Mouse (Mus musculus): ENCODE measurements around the gene 2900011O08Rik.

The 2900011O08Rik gene

DNA sequence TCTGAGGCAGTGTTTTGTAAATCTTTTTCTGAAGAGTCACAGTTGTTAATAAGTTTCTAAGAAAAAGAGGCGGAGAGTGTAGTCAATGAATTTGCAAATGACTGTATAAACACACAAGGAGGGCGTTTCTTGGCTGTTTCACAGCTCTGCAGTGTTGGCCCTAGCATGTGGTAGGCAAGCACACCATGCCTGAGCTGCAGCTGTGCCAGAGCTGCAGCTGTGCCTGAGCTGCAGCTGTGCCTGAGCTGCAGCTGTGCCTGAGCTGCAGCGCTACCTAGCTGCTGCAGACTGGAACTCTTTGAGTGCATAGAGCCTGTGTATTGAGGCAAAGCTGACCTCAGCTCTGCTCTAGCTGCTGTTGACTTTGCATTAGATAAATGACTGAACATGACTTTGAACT lies 17.8 kb downstream of the 2900011O08Rik start:
- no peak for DNase-seq (ENCODE audit: low read depth in 2 of 2, low spot score in 2 of 2)

DNA sequence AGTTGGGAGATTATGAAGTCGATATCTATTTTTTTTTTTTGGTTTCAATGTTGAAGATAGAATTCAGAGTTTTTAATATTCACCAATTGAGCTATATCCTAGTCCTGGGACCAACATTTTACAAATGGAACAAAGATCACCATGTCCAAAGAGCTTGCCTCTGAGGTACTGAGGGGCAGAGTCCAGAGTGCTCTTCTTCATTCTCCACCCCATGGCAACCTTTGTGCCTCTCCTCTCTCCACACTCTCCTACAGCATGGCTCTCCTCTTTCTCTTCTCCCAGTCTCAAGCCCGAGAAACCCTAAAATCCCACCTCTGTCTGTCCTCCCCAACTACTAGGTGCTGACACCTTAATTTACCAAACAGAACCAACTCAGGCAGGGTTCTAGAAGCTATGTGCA lies 18.3 kb downstream of the 2900011O08Rik start:
- no peak for DNase-seq (ENCODE audit: low read depth in 2 of 2, low spot score in 2 of 2)

DNA sequence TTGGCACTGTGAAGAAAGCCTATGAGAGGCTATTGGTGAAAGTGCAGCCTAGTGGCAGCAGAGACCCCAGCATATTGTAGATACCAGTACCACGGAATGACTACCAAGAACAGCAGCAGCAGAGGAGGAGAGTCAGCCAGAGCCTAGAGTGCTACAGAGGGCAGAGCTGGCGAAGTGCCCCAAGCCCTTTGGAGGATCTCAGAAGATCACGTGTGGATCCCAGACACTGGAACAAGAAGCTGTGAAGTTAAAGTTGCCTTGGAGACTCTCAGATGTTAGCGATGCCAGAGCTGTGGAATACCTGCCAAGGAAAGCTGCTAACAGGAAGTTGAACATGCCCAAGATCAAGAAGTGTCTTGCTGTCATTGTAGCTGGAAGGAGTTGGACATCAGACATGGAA lies 18.9 kb downstream of the 2900011O08Rik start:
- DNase-seq (ENCODE audit: low read depth in 2 of 2, low spot score in 2 of 2), result no peak

DNA sequence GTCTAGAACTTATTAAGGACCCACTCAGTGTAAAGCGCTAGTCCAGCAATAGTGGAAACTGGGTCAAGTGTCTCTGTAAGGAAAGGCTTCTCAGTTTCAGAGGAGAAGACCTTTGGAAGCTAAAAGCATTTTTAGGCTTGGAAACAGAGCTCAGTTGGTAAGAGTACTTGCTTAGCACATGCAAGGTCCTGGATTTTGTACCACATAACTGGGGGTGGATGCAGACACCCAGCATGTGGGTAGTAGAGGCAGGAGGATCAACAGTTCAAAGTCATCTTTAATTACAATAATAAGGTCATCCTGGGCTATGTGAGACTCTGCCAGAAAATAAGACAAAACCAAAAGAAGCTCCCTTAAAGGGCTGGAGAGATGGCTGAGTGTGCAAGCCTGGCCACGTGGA lies 21.7 kb downstream of the 2900011O08Rik start:
- no peak for DNase-seq (ENCODE audit: low read depth in 2 of 2, low spot score in 2 of 2)

DNA sequence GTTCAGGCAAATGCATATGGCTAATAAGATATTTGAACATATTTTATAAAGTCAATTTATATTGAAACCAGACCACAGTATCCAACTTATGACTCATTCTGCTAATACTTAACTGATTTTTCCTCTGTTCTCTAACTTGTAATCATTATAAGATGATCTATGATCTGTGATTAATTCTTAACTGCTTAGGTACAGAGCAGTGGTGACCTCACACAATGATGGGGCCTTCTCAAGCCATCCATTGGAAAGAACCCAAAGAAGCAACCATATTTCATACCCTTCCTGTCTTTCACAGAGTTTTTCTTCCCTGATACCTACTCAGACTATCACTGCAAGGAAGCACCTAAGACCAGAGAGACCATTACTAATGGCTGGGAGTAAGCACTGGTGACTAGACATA lies 22.3 kb downstream of the 2900011O08Rik start:
- DNase-seq (ENCODE audit: low read depth in 2 of 2, low spot score in 2 of 2), result no peak

DNA sequence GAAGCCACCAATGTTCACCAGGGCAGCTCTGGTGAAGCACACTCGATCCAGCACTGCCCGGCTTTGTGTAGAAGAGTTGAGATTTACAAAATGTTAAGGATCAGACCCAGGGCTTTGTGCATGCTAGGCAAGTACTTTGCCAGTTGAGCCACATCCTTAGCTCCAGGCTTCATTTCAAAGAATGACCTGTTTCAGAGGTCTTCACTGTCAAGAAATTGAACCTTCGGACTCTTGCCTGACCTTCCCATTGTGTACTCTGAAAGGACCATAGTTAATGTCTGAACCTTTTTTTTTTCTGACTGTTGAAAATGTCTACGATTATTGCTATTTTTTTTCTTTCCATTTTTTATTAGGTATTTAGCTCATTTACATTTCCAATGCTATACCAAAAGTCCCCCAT lies 23.6 kb downstream of the 2900011O08Rik start:
- DNase-seq (ENCODE audit: low read depth in 2 of 2, low spot score in 2 of 2), result no peak

DNA sequence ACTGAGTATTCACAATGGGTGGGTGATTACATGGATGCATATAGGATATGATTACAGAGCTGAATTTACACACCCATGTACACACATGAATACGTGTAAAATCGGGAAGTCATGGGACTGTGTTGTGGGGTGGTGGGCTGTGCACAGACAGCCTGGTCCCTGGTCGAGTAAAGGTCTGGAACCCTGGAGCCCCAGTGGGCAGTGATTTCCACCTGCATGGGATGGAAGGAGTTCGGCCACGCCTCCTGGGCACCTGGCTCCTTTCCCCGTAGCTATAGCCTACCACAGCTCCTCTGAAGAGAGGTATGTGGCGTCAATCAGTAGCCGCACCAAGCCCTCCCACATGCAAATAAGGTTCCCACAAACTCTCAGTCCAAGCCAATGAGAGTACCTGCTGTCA lies 30.9 kb downstream of the 2900011O08Rik start:
- no peak for DNase-seq (ENCODE audit: low read depth in 2 of 2, low spot score in 2 of 2)

DNA sequence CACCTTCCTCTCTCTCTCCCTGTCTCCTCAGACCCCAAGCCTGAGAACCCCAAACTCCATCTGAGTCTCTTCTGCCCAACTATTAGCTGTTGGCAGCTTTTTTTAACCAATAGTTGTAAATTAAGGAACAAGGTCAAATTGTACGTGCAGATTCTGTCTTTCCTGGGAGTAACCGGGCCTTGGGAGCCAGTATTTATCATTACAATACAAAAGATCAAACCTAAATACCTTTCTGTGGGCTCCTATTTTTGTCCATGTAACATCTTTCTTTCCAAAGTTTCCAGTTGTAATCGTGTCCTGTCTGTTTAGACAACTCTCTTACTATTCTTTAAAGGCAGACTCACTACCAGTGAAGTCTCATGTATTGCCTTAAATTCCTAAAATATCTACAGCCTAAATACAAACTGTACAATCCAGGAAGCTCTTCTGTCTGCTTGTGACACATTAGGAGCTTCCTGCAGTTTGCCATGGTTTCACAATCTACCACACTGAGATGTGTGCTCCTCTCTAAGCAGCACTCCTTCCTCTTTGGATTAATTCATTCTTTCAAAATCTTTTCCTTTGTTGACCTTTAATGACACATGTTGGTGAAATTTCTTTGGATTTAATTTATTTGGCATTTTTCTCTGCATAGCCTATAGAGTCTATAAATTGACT lies 34.9 kb downstream of the 2900011O08Rik start:
- no peak for DNase-seq (ENCODE audit: low read depth in 2 of 2, low spot score in 2 of 2)

DNA sequence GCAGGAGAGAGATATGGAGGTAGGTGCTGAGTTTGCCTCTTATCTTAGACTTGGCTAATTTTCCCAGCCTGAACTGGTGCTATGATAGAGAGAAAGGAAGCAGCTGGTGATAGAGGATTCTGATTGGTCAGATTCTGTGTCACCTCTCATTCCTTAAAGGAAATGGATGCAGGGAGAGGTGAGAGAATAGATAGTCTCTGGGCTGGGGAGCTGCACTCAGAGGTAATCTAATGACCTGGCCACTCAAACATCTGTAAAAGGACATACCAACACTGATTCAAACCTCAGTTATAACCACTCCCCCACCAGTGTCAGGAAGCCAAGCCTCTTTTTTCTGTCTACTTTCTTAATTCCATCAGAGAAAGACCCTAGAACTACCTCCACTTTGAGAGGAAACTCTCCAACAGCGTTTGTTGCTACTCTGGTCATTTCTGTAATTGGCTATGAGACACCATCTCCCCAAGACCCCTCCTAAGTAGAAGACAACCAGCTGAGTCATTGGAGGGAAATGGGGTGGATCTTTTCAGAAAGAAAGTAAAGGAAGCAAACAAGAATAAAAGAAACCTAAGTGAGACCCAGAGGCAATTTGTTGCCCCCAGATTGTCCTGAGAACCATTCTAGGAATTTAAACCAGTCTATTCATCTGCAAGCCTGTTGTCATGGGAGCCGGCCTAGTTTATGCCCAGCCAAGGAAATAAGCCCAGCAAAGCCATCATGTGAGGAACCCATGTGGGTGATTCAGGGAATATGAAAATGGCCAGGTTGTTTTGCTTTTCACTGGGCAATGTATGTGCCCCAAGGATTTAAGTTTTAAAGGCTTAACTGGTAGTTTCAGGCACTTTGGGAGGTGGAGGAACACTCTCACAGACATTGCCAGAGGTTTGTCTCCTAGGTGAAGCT lies 38.9 kb downstream of the 2900011O08Rik start:
- DNase-seq (ENCODE audit: low read depth in 2 of 2, low spot score in 2 of 2), result no peak

DNA sequence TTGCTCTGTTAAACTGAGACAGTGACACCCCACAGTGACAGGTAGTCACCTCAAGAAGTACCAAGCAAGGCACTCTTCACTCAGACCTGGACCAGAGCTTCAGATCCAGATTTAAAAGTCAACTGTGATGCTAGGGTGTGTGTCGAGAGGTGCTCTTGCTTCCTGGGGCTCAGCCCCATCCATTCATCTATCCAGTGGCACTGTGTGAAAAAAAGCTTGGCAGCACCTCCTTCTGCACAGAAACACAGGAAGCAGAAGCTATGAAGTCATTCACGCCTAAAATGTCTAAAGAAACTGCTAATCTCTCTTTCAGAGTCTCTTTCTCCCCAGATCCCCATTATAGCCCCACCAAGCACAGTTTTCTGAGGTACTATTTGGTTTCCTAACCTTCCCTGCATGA lies 42.7 kb downstream of the 2900011O08Rik start:
- DNase-seq (ENCODE audit: low read depth in 2 of 2, low spot score in 2 of 2), result no peak

DNA sequence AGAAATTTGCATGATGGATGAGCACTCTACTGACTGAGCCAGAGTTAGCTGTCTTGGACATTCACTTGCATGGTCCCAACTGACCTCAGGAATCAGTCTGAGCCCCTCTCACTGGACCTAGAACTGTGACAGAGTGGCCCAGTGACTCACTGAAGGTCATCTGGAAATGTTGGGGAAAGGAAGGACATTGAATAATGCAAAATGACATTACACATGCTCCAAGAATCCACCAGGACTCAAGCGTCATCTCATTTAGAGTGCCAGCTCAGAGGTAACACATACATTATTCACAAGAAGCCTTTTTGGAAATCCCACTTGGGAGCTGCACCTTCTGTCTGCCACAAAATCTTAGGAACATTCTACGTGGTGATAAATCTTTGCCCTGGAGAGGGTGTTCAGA lies 43.4 kb downstream of the 2900011O08Rik start:
- no peak for DNase-seq (ENCODE audit: low read depth in 2 of 2, low spot score in 2 of 2)

DNA sequence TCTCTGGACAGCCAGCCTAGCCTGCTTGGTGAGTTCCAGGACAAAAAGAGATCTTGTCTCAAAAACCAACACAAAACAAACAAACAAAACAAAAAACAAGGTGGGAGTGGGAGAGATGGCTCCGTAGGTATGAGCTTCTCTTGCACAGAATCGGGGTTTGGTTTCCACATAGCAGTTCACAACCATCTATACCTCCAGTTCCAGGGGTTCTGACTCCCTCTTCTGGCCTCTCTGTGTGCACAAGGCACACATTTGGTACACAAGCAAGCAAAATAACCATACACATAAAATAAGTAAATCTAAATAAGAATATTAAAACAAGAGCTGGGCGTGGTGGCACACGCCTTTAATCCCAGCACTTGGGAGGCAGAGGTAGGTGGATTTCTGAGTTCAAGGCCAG lies 44.2 kb downstream of the 2900011O08Rik start:
- no peak for DNase-seq (ENCODE audit: low read depth in 2 of 2, low spot score in 2 of 2)

DNA sequence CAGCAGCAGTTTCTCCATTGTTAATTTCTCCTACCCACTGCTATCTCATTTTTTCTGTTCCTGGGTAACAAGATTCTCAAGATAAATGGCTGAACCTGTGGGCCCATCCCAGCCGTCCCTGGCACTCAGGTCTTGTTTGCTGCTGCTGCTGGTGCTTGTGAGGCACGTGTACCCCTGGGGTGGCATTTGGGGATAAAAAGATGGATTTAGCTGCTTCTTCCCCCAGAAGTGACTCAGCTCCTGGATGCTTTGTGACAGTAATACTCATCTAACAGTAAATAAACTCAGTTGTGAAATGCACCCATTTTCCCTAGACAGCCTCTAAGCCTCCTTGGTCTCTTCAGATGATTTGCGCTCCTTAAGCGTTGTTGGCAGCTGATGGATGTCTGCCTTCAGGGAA lies 46.7 kb downstream of the 2900011O08Rik start:
- DNase-seq (ENCODE audit: low read depth in 2 of 2, low spot score in 2 of 2), result no peak

DNA sequence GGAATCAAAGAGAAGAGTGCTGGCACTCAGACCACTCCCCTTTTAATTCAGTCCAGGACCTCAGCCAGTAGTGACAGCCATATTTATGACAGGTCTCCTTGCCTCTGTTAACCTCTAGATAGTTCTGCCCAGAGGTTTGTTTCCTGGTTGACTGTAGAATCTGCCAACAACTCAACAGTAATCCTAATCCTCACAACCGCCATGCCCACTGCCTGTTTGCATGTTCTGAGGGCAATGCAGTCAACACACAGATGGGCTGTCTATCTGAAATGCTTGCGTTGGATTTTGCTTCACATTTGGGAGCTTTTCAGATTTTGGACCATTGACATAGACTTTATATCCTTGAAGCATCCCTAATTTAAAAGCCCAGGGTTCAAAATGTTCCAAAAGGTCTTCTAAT lies 56.0 kb downstream of the 2900011O08Rik start:
- DNase-seq (ENCODE audit: low read depth in 2 of 2, low spot score in 2 of 2), result no peak

DNA sequence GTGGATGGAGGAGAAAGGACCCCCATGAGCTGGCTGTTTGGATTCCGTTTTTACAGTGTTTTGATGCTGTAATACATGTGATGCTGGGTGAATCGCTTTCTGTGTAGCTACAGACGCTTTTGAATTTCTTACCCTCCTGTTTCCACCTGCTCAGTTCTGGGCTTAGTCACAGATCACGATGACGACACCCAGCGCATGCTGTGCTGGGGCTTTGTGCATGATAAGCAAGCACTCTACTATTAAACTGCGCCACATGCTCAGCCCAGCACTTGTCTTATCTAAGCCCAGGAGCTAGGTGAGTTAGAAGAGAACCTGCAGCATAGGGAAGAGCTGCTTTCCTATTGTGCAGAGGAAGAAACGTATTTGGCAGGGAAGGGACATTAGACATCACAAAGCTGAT lies 58.3 kb downstream of the 2900011O08Rik start:
- no peak for DNase-seq (ENCODE audit: low read depth in 2 of 2, low spot score in 2 of 2)

DNA sequence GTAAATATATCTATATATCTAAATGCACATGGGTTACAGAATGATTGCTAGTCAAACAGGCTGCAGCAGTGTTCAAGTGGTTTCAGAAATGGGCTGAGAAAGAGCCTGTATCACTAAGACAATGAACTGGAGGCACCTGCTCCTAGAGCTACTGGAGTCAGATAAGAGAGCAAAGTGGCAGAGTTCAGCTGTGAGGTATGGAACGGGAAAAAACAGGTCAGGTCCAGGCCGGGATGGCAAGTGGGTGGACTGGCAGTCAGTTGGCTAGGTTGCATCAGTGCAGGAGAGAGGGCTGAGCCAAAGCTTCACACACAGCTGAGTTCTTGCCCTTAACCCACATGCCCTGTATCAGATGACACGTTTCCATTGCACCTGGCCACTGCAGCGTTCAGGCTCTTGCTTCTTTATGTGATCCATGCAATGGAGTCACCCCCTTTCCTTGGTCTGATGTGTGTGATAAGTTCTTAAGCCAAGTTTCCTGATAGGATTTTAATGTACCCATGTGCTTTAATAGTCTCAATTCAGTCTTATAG lies 59.9 kb downstream of the 2900011O08Rik start:
- DNase-seq (ENCODE audit: low read depth in 2 of 2, low spot score in 2 of 2), result no peak

DNA sequence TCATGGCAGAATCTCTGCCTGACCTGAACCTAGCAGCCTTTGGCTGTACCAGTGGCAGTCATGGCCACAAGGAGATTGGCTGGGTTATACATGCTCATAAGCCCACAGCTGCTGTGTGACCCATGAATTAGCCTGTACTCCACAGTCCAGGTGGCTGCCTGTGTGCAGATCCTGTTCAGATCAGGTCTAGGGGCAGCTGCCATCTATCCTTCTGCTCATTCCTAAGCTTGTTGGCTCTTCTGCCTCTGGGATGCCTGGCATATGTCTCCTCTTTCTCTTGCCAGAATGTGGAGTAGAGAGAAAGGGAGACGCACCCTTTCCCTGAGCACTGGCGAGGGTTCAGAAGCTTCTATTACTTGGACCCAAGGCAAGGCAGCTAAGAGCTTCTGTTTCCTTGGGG lies 65.8 kb downstream of the 2900011O08Rik start:
- no peak for DNase-seq (ENCODE audit: low read depth in 2 of 2, low spot score in 2 of 2)

DNA sequence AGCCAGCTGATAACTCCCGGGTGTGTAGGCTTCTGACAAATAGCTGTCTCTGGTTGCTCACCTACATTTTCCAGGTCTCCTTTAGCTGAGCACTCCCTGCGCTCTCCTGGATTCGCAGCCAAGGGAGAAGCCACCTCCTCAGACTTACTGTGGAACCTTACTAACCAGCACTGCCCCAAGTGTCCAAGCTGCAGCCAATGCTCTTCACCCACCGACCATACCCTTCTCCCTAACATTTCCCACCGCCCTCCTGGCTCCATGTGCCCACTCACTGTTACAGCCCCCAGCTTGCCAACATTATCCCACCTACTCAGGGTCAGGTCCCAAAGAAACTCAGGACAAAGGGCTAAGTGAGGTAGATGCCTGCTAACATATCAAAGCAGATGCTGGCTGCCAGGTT lies 66.7 kb downstream of the 2900011O08Rik start:
- no peak for DNase-seq (ENCODE audit: low read depth in 2 of 2, low spot score in 2 of 2)

DNA sequence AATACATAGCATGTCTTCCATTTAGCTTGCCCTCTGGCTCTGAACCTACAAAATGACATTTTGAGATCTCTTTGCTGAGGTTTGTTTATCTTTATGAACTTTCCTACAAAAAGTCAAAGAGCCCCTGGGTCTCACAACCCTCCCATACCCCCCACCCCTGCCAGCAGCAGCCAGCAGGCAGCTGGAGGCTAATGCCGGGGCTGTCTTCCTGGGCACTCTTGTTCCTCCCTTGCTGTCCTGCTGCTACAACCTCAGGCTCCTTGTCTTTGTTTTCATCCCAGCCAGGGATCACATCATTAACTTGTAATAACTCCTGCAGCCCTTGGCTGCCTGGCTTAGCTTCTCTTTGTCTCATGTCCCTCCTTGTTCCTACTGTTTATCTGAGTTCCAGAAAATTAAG lies 68.9 kb downstream of the 2900011O08Rik start:
- no peak for DNase-seq (ENCODE audit: low read depth in 2 of 2, low spot score in 2 of 2)

DNA sequence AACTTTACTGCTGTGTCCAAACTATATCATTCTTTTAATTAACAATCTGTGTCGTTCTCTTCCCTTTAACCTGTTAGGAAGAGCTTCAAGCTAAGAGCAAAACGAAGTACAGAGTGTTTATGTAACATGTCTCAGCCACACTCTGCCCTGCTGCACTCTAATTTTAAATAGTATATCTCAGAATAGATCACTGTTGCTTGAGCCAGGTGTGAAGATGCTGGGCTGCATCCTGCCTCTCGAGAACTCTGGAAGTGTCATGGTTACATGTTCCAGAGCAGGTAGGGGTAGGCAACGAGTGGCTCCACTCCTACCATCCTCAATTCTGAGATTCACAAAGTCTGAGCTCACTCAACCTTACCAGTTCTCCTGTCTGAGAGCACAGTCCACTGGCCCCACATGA lies 70.3 kb downstream of the 2900011O08Rik start:
- no peak for DNase-seq (ENCODE audit: low read depth in 2 of 2, low spot score in 2 of 2)

DNA sequence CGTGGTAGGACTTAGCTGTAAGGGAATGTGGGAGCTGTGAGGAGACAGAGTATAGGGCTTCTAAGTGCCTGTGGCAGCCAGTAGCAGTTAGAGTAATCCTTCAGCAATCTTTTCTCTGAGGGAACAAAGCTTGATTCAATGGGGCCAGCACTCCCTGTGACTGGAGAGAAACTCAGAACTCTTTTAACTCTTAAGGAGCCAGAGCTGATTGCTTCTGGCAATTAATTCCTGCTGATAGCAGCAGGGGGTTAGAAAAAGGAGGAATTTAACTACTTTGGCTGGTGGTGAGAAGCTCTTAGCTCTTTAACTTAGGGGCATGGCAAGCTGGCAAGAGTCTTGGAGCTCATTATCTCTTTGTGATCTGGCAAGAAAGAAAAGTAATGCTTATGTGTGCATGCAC lies 72.1 kb downstream of the 2900011O08Rik start:
- no peak for DNase-seq (ENCODE audit: low read depth in 2 of 2, low spot score in 2 of 2)

DNA sequence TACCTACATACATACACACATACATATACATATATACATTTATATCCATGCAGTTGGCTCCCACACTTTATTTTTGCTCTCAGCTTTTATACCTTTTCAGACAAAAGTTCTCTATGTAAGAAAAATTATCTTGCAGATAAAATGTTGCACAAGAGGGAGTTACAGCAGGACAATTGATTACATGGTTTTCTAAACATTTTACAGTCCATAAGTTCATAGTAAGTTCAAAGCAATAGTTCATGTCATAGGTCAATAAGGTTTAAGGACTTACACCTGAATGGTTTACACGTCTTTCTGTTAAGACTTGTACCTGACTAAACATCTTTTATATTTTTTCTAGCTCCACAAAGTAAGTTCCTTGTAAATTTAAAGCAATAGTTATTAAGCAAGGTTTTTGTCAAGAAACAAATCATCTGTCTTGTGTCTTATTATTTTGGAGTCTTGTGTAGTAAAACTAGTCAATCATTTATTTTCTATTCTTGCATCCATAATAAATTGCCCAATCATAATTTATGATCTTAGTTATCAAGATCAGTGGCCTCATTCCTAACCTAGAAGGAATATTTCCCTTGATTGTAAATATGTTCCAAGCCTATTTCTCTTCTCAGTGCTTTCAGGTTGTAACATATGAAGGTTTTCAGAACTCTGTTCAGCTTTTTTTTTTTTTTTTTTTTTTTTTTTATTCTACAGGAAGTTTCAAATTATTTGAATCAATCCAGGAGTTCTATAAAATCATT lies 72.9 kb downstream of the 2900011O08Rik start:
- no peak for DNase-seq (ENCODE audit: low read depth in 2 of 2, low spot score in 2 of 2)
